Mouse (Mus musculus): Measurements from ENCODE around the gene Ssna1. TPM values are rescaled to one million over a fixed set of nuclear protein-coding genes. Genes with fewer than 3 reads are reported as not detected.

The Ssna1 gene
- polyA plus RNA-seq, 1 experiment: 143 TPM

DNA sequence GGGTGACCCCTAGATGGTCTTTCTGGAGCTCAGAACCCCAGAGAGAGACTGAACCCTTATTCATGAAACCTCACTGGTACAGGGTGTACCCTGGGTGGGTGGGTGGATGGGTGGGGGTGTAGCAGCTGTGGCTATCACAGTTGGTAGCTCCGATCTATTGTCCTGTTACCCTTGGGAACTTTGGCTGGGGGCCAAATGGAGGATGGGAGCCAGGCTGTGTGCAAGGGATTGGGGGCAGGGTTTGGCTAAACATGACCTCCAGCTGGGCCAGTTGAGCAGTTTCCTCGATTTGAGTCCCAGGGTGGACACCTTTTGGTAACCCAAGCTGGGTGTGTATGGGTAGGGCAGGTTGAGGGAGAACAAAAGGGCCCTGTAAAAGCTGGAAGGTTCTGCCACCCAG is 5.5 kb downstream of the Ssna1 start:
- Histone ChIP-seq H3K79me3 (ENCODE audit: low read depth) (peaks cover 19% of the 10 kb centered on the region), H3K27me3 (ENCODE audit: control insufficient read depth, insufficient read depth, insufficient read length) (no peaks in the 10 kb centered on the region), H3K36me3 (ENCODE audit: control insufficient read depth, insufficient read depth) (peaks cover 18% of the 10 kb centered on the region), H3K79me2 (ENCODE audit: control insufficient read depth, insufficient read depth) (peaks cover 71% of the 10 kb centered on the region), H3ac (ENCODE audit: control insufficient read depth, insufficient read length, low read depth) (no peak overlapping the region), H3K4me3 (ENCODE audit: insufficient read depth, poor library complexity, severe bottlenecking) (no peak overlapping the region)
- no peak for TF ChIP-seq FOSL1 (IDR thresholded peaks at IDR 0.05; ENCODE audit: insufficient read depth, low read length, poor library complexity, severe bottlenecking)
- TF ChIP-seq MYOG (IDR thresholded peaks at IDR 0.05; ENCODE audit: control insufficient read depth, extremely low read depth, insufficient read length): no peak
- TF ChIP-seq MAX (IDR thresholded peaks at IDR 0.05): no peak
- no peak for TF ChIP-seq MYOD1 (IDR thresholded peaks at IDR 0.05; ENCODE audit: control insufficient read depth, insufficient read length, low read depth)
- no peak for TF ChIP-seq CEBPB (IDR thresholded peaks at IDR 0.05; ENCODE audit: low read depth)
- no peak for TF ChIP-seq USF1 (IDR thresholded peaks at IDR 0.05; ENCODE audit: low read depth)
- TF ChIP-seq CTCF (IDR thresholded peaks at IDR 0.05; ENCODE audit: control insufficient read depth, insufficient read depth, insufficient read length): no peak

GRCm38 (mm10) chr2:25265897-25266656 is 6.2 kb downstream of the Ssna1 start:
- TF ChIP-seq MYOD1 (IDR thresholded peaks at IDR 0.05; ENCODE audit: control insufficient read depth, insufficient read length, low read depth): no peak
- TF ChIP-seq USF1 (IDR thresholded peaks at IDR 0.05; ENCODE audit: low read depth): no peak
- no peak for TF ChIP-seq MAX (IDR thresholded peaks at IDR 0.05)
- no peak for TF ChIP-seq CEBPB (IDR thresholded peaks at IDR 0.05; ENCODE audit: low read depth)
- TF ChIP-seq FOSL1 (IDR thresholded peaks at IDR 0.05; ENCODE audit: insufficient read depth, low read length, poor library complexity, severe bottlenecking): no peak
- no peak for TF ChIP-seq CTCF (IDR thresholded peaks at IDR 0.05; ENCODE audit: control insufficient read depth, insufficient read depth, insufficient read length)
- no peak for TF ChIP-seq MYOG (IDR thresholded peaks at IDR 0.05; ENCODE audit: control insufficient read depth, extremely low read depth, insufficient read length)
- peaks cover 13% of the 10 kb centered on the region for H3K79me3 ChIP-seq (ENCODE audit: low read depth)
- H3ac ChIP-seq (ENCODE audit: control insufficient read depth, insufficient read length, low read depth): peak overlapping the region; percentile 21
- no peaks in the 10 kb centered on the region for H3K27me3 ChIP-seq (ENCODE audit: control insufficient read depth, insufficient read depth, insufficient read length)
- H3K36me3 ChIP-seq (ENCODE audit: control insufficient read depth, insufficient read depth): peaks cover 16% of the 10 kb centered on the region
- H3K4me3 ChIP-seq (ENCODE audit: insufficient read depth, poor library complexity, severe bottlenecking): no peak overlapping the region
- peaks cover 64% of the 10 kb centered on the region for H3K79me2 ChIP-seq (ENCODE audit: control insufficient read depth, insufficient read depth)

- no peaks in the 10 kb centered on the region for H3K27me3 ChIP-seq (ENCODE audit: control insufficient read depth, insufficient read depth, insufficient read length)
- peaks cover 3% of the 10 kb centered on the region for H3K36me3 ChIP-seq (ENCODE audit: control insufficient read depth, insufficient read depth)
- H3K4me3 ChIP-seq (ENCODE audit: insufficient read depth, poor library complexity, severe bottlenecking): no peak overlapping the region
- TF ChIP-seq CTCF (IDR thresholded peaks at IDR 0.05; ENCODE audit: control insufficient read depth, insufficient read depth, insufficient read length) (no peak), CEBPB (IDR thresholded peaks at IDR 0.05; ENCODE audit: low read depth) (no peak), MYOD1 (IDR thresholded peaks at IDR 0.05; ENCODE audit: control insufficient read depth, insufficient read length, low read depth) (no peak), FOSL1 (IDR thresholded peaks at IDR 0.05; ENCODE audit: insufficient read depth, low read length, poor library complexity, severe bottlenecking) (no peak)
- H3ac ChIP-seq (ENCODE audit: control insufficient read depth, insufficient read length, low read depth): no peak overlapping the region
- peaks cover 8% of the 10 kb centered on the region for H3K79me3 ChIP-seq (ENCODE audit: low read depth)
- H3K79me2 ChIP-seq (ENCODE audit: control insufficient read depth, insufficient read depth): peaks cover 52% of the 10 kb centered on the region
Observed at GRCm38 (mm10) chr2:25264851-25265250, 7.4 kb downstream of the Ssna1 start.

DNA sequence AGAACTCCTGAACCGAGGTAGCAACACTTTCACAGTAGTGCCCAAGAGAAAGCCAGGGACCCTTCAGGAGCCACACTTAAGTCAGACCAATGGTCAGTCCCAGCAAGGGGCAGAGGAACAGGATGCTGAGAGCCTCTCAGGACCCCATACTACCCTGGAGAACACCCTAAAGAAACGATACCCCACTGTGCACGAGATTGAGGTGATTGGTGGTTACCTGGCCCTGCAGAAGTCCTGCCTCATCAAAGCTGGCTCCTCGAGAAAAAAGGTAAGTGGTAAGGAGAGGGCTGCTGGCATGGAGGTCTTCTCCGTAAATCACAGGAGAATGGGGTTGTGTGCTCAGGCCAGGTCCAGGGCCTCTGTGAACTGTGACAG is 8.0 kb downstream of the Ssna1 start:
- TF ChIP-seq MYOG (IDR thresholded peaks at IDR 0.05; ENCODE audit: control insufficient read depth, extremely low read depth, insufficient read length) (no peak), CEBPB (IDR thresholded peaks at IDR 0.05; ENCODE audit: low read depth) (no peak), USF1 (IDR thresholded peaks at IDR 0.05; ENCODE audit: low read depth) (no peak), MAX (IDR thresholded peaks at IDR 0.05) (no peak), MYOD1 (IDR thresholded peaks at IDR 0.05; ENCODE audit: control insufficient read depth, insufficient read length, low read depth) (no peak), CTCF (IDR thresholded peaks at IDR 0.05; ENCODE audit: control insufficient read depth, insufficient read depth, insufficient read length) (no peak), FOSL1 (IDR thresholded peaks at IDR 0.05; ENCODE audit: insufficient read depth, low read length, poor library complexity, severe bottlenecking) (no peak)
- H3K36me3 ChIP-seq (ENCODE audit: control insufficient read depth, insufficient read depth): peaks cover 3% of the 10 kb centered on the region
- H3K4me3 ChIP-seq (ENCODE audit: insufficient read depth, poor library complexity, severe bottlenecking): no peak overlapping the region

GRCm38 (mm10) chr2:25263623-25264285 is 8.5 kb downstream of the Ssna1 start:
- H3K4me3 ChIP-seq (ENCODE audit: insufficient read depth, poor library complexity, severe bottlenecking): peak overlapping the region; percentile 63
- H3K27me3 ChIP-seq (ENCODE audit: control insufficient read depth, insufficient read depth, insufficient read length): no peaks in the 10 kb centered on the region
- peaks cover 51% of the 10 kb centered on the region for H3K79me2 ChIP-seq (ENCODE audit: control insufficient read depth, insufficient read depth)
- H3K36me3 ChIP-seq (ENCODE audit: control insufficient read depth, insufficient read depth): peaks cover 3% of the 10 kb centered on the region
- H3K79me3 ChIP-seq (ENCODE audit: low read depth): peaks cover 8% of the 10 kb centered on the region
- no peak for TF ChIP-seq MYOD1 (IDR thresholded peaks at IDR 0.05; ENCODE audit: control insufficient read depth, insufficient read length, low read depth)
- TF ChIP-seq FOSL1 (IDR thresholded peaks at IDR 0.05; ENCODE audit: insufficient read depth, low read length, poor library complexity, severe bottlenecking): no peak
- no peak for TF ChIP-seq USF1 (IDR thresholded peaks at IDR 0.05; ENCODE audit: low read depth)
- TF ChIP-seq MAX (IDR thresholded peaks at IDR 0.05): no peak
- TF ChIP-seq CTCF (IDR thresholded peaks at IDR 0.05; ENCODE audit: control insufficient read depth, insufficient read depth, insufficient read length): no peak
- TF ChIP-seq CEBPB (IDR thresholded peaks at IDR 0.05; ENCODE audit: low read depth): no peak
- no peak for TF ChIP-seq MYOG (IDR thresholded peaks at IDR 0.05; ENCODE audit: control insufficient read depth, extremely low read depth, insufficient read length)
- peak overlapping the region; percentile 82 for H3ac ChIP-seq (ENCODE audit: control insufficient read depth, insufficient read length, low read depth)

More for the DNA sequence above, 8.0 kb downstream of the Ssna1 start:
- peak overlapping the region; percentile 35 for H3ac ChIP-seq (ENCODE audit: control insufficient read depth, insufficient read length, low read depth)
- peaks cover 8% of the 10 kb centered on the region for H3K79me3 ChIP-seq (ENCODE audit: low read depth)
- H3K27me3 ChIP-seq (ENCODE audit: control insufficient read depth, insufficient read depth, insufficient read length): no peaks in the 10 kb centered on the region
- H3K79me2 ChIP-seq (ENCODE audit: control insufficient read depth, insufficient read depth): peaks cover 51% of the 10 kb centered on the region

All from C2C12 (cell line).